Mouse (Mus musculus): ENCODE results near the gene Vwa7.
A peak's percentile ranks its signal among the peaks of the same experiment; 100 is the strongest.

- TF ChIP-seq CTCF (IDR thresholded peaks at IDR 0.05 in 2 of 3, conservative IDR thresholded peaks at IDR 0.05 in 1 of 3; ENCODE audit: control insufficient read depth in 1 of 3, insufficient read depth in 1 of 3, low read depth in 2 of 3, low read length in 3 of 3, poor library complexity in 1 of 3, severe bottlenecking in 1 of 3) (no peak), MYB (IDR thresholded peaks at IDR 0.05; ENCODE audit: low read depth, low read length) (0 out of 2 replicates have a peak, but pooled peaks have one; percentile 16), POLR2A (IDR thresholded peaks at IDR 0.05; ENCODE audit: control insufficient read depth in 1 of 2, insufficient read depth in 1 of 2, low read depth in 1 of 2, low read length in 2 of 2, poor library complexity in 1 of 2) (peak in 1 of 2 experiments; percentile 51; a peak in 1 of 4 replicates), POLR2AphosphoS2 (IDR thresholded peaks at IDR 0.05; ENCODE audit: low read length) (no peak), RAD21 (IDR thresholded peaks at IDR 0.05; ENCODE audit: low read depth, low read length) (no peak), CHD1 (IDR thresholded peaks at IDR 0.05; ENCODE audit: low read depth, low read length) (no peak), MAFK (IDR thresholded peaks at IDR 0.05; ENCODE audit: borderline replicate concordance, low read depth, low read length) (no peak), TCF12 (IDR thresholded peaks at IDR 0.05; ENCODE audit: low read depth, low read length) (no peak), E2F4 (IDR thresholded peaks at IDR 0.05; ENCODE audit: borderline replicate concordance, low read depth, low read length) (no peak), TAL1 (IDR thresholded peaks at IDR 0.05; ENCODE audit: low read length) (no peak), EP300 (IDR thresholded peaks at IDR 0.05; ENCODE audit: low read depth in 1 of 2, low read length in 2 of 2) (peak in 1 of 2 experiments; percentile 23; a peak in 1 of 4 replicates), SMC3 (IDR thresholded peaks at IDR 0.05; ENCODE audit: low read depth, low read length) (no peak), KAT2A (conservative IDR thresholded peaks at IDR 0.05; ENCODE audit: low read depth, low read length) (no peak)
These were observed 8.5 kb downstream of the Vwa7 start for GRCm38 (mm10) chr17:35024691-35025488.

Measured in MEL (cell line).